Mouse (Mus musculus) E14TG2a.4 (cell line): Measurements from ENCODE around the gene Tchh.

ENCODE experiments used
- H3K27me3 ChIP-seq: 2 replicates; pipeline ENCODE4 v1.6.1; 2014; ENCODE audit warnings: low read length, control low read depth; ENCODE audit not compliant: insufficient read depth
- H3K36me3 ChIP-seq: 2 replicates; pipeline ENCODE4 v1.6.1; 2014; ENCODE audit warnings: low read length, control low read depth; ENCODE audit not compliant: insufficient read depth
- H3K4me1 ChIP-seq: replicated peaks from 2 replicates; pipeline ENCODE4 v1.6.1; 2014; ENCODE audit warnings: low read depth, low read length, control low read depth
- H3K4me3 ChIP-seq: replicated peaks from 2 replicates; pipeline ENCODE4 v1.5.1; 2014; ENCODE audit warnings: mild to moderate bottlenecking, low read length
- H3K9me3 ChIP-seq: 2 replicates; pipeline ENCODE4 v1.6.1; 2014; ENCODE audit warnings: low read length, control low read depth
- CTCF ChIP-seq: conservative IDR thresholded peaks from 2 replicates; pipeline ENCODE4 v1.5.1; 2014; ENCODE audit warnings: low read length
- NANOG ChIP-seq: IDR thresholded peaks from 2 replicates; pipeline ENCODE4 v1.6.1; 2014; ENCODE audit warnings: borderline replicate concordance, low read length, mixed read lengths
- POU5F1 ChIP-seq: IDR thresholded peaks from 2 replicates; pipeline ENCODE4 v1.6.1; 2014; ENCODE audit warnings: low read length, borderline replicate concordance

Gene Tchh

GRCm38 (mm10) chr3:93442030-93442429 lies at the start of gene Tchh:
TSS of gene Tchh (plus strand) at chr3:93442330.
- Histone ChIP-seq H3K4me3 (peak within 1 kb of the TSS; percentile 73), H3K4me1 (peaks cover 25% of the 10 kb centered on the region), H3K36me3 (no peaks in the 10 kb centered on the region), H3K9me3 (no peaks in the 10 kb centered on the region), H3K27me3 (peaks cover 58% of the 10 kb centered on the region)
- TF ChIP-seq CTCF (no peak), POU5F1 (no peak), NANOG (no peak)

GRCm38 (mm10) chr3:93393366-93393765 lies 48.8 kb upstream of the Tchh start, which contains the start of gene Rptn:
TSS of gene Rptn (plus strand) at chr3:93393699.
- Histone ChIP-seq H3K4me3 (no peak within 1 kb of the TSS), H3K36me3 (no peaks in the 10 kb centered on the region), H3K9me3 (no peaks in the 10 kb centered on the region), H3K27me3 (no peaks in the 10 kb centered on the region), H3K4me1 (no peaks in the 10 kb centered on the region)
- TF ChIP-seq NANOG (no peak), POU5F1 (no peak), CTCF (no peak)

GRCm38 (mm10) chr3:93403936-93404335 lies 38.2 kb upstream of the Tchh start:
- Histone ChIP-seq H3K27me3 (no peaks in the 10 kb centered on the region), H3K4me1 (no peaks in the 10 kb centered on the region), H3K9me3 (no peaks in the 10 kb centered on the region), H3K36me3 (no peaks in the 10 kb centered on the region), H3K4me3 (no peak overlapping the region)
- TF ChIP-seq CTCF (no peak), POU5F1 (no peak), NANOG (no peak)

DNA sequence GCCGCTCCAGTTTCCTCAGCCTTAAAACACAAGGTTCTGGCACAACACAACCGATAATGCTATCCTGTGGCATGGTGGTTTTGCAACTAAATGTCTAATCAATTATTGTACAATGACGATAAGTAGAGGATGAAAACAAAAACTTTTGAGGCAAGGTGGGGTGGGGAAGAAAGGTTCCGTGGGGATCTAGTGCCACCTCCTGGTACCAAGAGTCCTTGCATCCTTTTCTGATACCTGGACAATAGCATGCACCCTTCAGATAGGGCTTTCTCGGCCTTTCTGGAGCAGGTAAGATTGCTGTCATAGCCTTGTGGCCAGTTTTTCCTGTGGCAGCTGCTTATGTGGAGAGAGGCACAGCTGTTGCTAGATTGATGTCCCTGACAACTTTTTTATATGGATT lies 35.1 kb upstream of the Tchh start:
- TF ChIP-seq POU5F1 (no peak), CTCF (peak; percentile 54), NANOG (no peak)
- no peaks in the 10 kb centered on the region for H3K27me3 ChIP-seq

GRCm38 (mm10) chr3:93411905-93412304 lies 30.2 kb upstream of the Tchh start:
- TF ChIP-seq POU5F1, result peak; percentile 23; the same call in 1 of the 2 replicates
- no peak for TF ChIP-seq CTCF
- TF ChIP-seq NANOG, result no peak
- Histone ChIP-seq H3K4me3 (no peak overlapping the region), H3K36me3 (no peaks in the 10 kb centered on the region), H3K4me1 (no peaks in the 10 kb centered on the region), H3K27me3 (no peaks in the 10 kb centered on the region), H3K9me3 (peaks cover 15% of the 10 kb centered on the region)

More for the DNA sequence above, 35.1 kb upstream of the Tchh start:
- Histone ChIP-seq H3K4me3 (no peak overlapping the region), H3K36me3 (no peaks in the 10 kb centered on the region), H3K9me3 (peaks cover 8% of the 10 kb centered on the region), H3K4me1 (no peaks in the 10 kb centered on the region)

- peaks cover 25% of the 10 kb centered on the region for H3K4me1 ChIP-seq
- H3K27me3 ChIP-seq, result peaks cover 17% of the 10 kb centered on the region
- H3K4me3 ChIP-seq, result no peak overlapping the region
- H3K36me3 ChIP-seq, result no peaks in the 10 kb centered on the region
- TF ChIP-seq CTCF, result no peak
- TF ChIP-seq POU5F1, result no peak
- TF ChIP-seq NANOG, result no peak
- no peaks in the 10 kb centered on the region for H3K9me3 ChIP-seq
Observed at GRCm38 (mm10) chr3:93431673-93432072, 10.5 kb upstream of the Tchh start.

GRCm38 (mm10) chr3:93443501-93444101 lies 1.5 kb downstream of the Tchh start:
- no peak for TF ChIP-seq CTCF
- no peak for TF ChIP-seq NANOG
- TF ChIP-seq POU5F1, result no peak

GRCm38 (mm10) chr3:93444343-93445164 lies 2.4 kb downstream of the Tchh start:
- H3K9me3 ChIP-seq, result no peaks in the 10 kb centered on the region
- H3K4me3 ChIP-seq, result peak overlapping the region; percentile 73
- H3K27me3 ChIP-seq, result peaks cover 69% of the 10 kb centered on the region
- no peak for TF ChIP-seq CTCF
- no peak for TF ChIP-seq NANOG
- no peak; the same call in 1 of the 2 replicates for TF ChIP-seq POU5F1
- no peaks in the 10 kb centered on the region for H3K36me3 ChIP-seq
- H3K4me1 ChIP-seq, result peaks cover 34% of the 10 kb centered on the region

More at GRCm38 (mm10) chr3:93443501-93444101, 1.5 kb downstream of the Tchh start:
- no peaks in the 10 kb centered on the region for H3K36me3 ChIP-seq
- peaks cover 34% of the 10 kb centered on the region for H3K4me1 ChIP-seq
- H3K9me3 ChIP-seq, result no peaks in the 10 kb centered on the region
- peaks cover 68% of the 10 kb centered on the region for H3K27me3 ChIP-seq
- H3K4me3 ChIP-seq, result peak overlapping the region; percentile 73
